Mouse (Mus musculus) bone marrow, adult 2 months (tissue): Measurements from ENCODE around the gene Sirt6.

Experiments
- CTCF ChIP-seq: fragments of 200-500 bp; IDR thresholded peaks from 2 replicates; pipeline ENCODE4 v1.5.1; 2011; ENCODE audit warnings: low read length, control low read depth; ENCODE audit not compliant: control insufficient read depth, insufficient read depth
- POLR2A ChIP-seq: fragments of 200-500 bp; IDR thresholded peaks from 2 replicates; pipeline ENCODE4 v1.6.1; 2011; ENCODE audit warnings: low read depth, mild to moderate bottlenecking, control low read depth, low read length, borderline replicate concordance; ENCODE audit not compliant: control insufficient read depth

DNA sequence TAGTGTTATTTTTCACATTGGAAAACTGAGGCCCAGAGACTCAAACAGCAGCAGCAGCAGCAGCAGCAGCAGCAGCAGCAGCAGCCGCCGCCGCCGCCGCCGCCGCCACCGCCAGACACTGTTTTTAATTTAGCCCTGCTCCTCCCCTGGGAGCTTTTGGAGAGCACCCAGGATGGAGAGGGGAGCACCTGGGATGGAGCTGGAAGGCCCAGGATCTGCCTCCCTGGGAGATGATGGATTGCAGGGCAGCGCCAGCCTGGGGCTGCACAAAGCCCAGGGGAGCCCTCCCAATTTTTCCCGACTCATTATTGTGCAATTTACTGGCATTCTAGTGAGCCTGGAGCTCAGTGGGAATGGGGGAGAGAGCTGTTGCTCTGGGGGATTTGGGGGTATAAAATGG lies 31.0 kb downstream of the Sirt6 start:
- TF ChIP-seq CTCF (no peak), POLR2A (no peak)
